Mouse (Mus musculus) embryonic fibroblast, embryonic 13.5 days (primary cell): ENCODE data around the gene Fcgr1.

Source experiments
- CTCF ChIP-seq: IDR thresholded peaks from 2 replicates; pipeline ENCODE4 v1.5.1; 2011; ENCODE audit warnings: mild to moderate bottlenecking, control low read depth, low read length, moderate library complexity, borderline replicate concordance; ENCODE audit not compliant: insufficient read depth
- POLR2A ChIP-seq: IDR thresholded peaks from 2 replicates; pipeline ENCODE4 v1.6.1; 2011; ENCODE audit warnings: low read depth, mild to moderate bottlenecking, control low read depth, low read length, moderate library complexity

- TF ChIP-seq POLR2A (no peak), CTCF (no peak)
These were observed 43.5 kb upstream of the Fcgr1 start for GRCm38 (mm10) chr3:96337269-96337668.
